Mouse (Mus musculus): ENCODE measurements around the gene Ooep. TPM values are rescaled to one million over a fixed set of nuclear protein-coding genes. Genes with fewer than 3 reads are reported as not detected.
A peak's percentile ranks its signal among the peaks of the same experiment; 100 is the strongest.

The Ooep gene
- polyA plus RNA-seq, 1 experiment from 2014 or later: 0.12 TPM

DNA sequence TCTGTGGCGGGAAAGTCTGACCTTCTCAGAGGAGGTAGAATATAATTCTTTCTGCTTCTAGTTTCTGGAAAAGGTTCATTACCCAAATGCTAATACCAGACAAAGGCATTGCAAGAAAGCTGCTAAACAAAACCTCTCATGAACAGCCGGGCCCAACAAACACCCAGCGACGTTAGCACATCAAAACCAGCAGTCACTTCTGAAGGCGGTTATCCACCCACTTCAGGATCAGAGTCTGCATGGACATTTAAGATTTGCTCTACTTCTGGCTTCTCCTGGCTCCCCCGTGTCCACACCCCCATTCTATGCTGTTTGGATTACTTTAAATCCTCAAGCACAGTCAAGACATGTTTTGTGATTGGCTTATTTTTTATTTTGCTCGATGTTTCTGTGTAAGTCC is 16.1 kb upstream of the Ooep start:
- no peak overlapping the region for H3K27ac ChIP-seq (ENCODE audit: low read depth, low read length)
- H3K27me3 ChIP-seq (replicated peaks; ENCODE audit: control insufficient read depth, insufficient read depth, low read length): peaks cover 66% of the 10 kb centered on the region
- H3K36me3 ChIP-seq (ENCODE audit: control insufficient read depth, insufficient read depth, low read length): no peaks in the 10 kb centered on the region
- no peaks in the 10 kb centered on the region for H3K9me3 ChIP-seq (ENCODE audit: control insufficient read depth, low read length)
- no peak for ATAC-seq (replicated peaks; ENCODE audit: low FRiP score)
- no peak overlapping the region for H3K9ac ChIP-seq (ENCODE audit: low read depth, low read length)
- H3K4me3 ChIP-seq (ENCODE audit: low read depth, low read length): no peak overlapping the region
- H3K4me1 ChIP-seq (replicated peaks; ENCODE audit: control insufficient read depth, insufficient read depth, low read length): peaks cover 7% of the 10 kb centered on the region; the same call in 1 of the 2 replicates
- H3K4me2 ChIP-seq: no peak overlapping the region
- DNase-seq (ENCODE audit: low spot score): no peak
- WGBS: 62% methylated on average over 7 of the region's 7 CpGs

- Histone ChIP-seq H3K4me2 (no peak overlapping the region), H3K4me1 (replicated peaks; ENCODE audit: control insufficient read depth, insufficient read depth, low read length) (peaks cover 7% of the 10 kb centered on the region; the same call in 1 of the 2 replicates), H3K36me3 (ENCODE audit: control insufficient read depth, insufficient read depth, low read length) (no peaks in the 10 kb centered on the region), H3K27ac (ENCODE audit: low read depth, low read length) (no peak overlapping the region), H3K9ac (ENCODE audit: low read depth, low read length) (no peak overlapping the region), H3K27me3 (replicated peaks; ENCODE audit: control insufficient read depth, insufficient read depth, low read length) (peaks cover 60% of the 10 kb centered on the region), H3K9me3 (ENCODE audit: control insufficient read depth, low read length) (no peaks in the 10 kb centered on the region), H3K4me3 (ENCODE audit: low read depth, low read length) (no peak overlapping the region)
- ATAC-seq (replicated peaks; ENCODE audit: low FRiP score): no peak
- 74% methylated on average over 10 of the region's 10 CpGs for WGBS
- no peak for DNase-seq (ENCODE audit: low spot score)
These were observed 15.2 kb upstream of the Ooep start for GRCm38 (mm10) chr9:78393741-78394140.

- Histone ChIP-seq H3K9me3 (ENCODE audit: control insufficient read depth, low read length) (no peaks in the 10 kb centered on the region), H3K27me3 (replicated peaks; ENCODE audit: control insufficient read depth, insufficient read depth, low read length) (peaks cover 32% of the 10 kb centered on the region), H3K27ac (ENCODE audit: low read depth, low read length) (no peak overlapping the region), H3K4me2 (no peak overlapping the region), H3K9ac (ENCODE audit: low read depth, low read length) (no peak overlapping the region), H3K36me3 (ENCODE audit: control insufficient read depth, insufficient read depth, low read length) (no peaks in the 10 kb centered on the region), H3K4me1 (replicated peaks; ENCODE audit: control insufficient read depth, insufficient read depth, low read length) (no peaks in the 10 kb centered on the region), H3K4me3 (ENCODE audit: low read depth, low read length) (no peak overlapping the region)
- ATAC-seq (replicated peaks; ENCODE audit: low FRiP score) (no peak), DNase-seq (ENCODE audit: low spot score) (no peak)
- WGBS: 45% methylated on average over 5 of the region's 5 CpGs
These were observed 11.5 kb upstream of the Ooep start for GRCm38 (mm10) chr9:78389981-78390380.

GRCm38 (mm10) chr9:78386947-78387346 is 8.4 kb upstream of the Ooep start:
- peaks cover 3% of the 10 kb centered on the region for H3K27me3 ChIP-seq (replicated peaks; ENCODE audit: control insufficient read depth, insufficient read depth, low read length)
- DNase-seq (ENCODE audit: low spot score) (no peak), ATAC-seq (replicated peaks; ENCODE audit: low FRiP score) (no peak)
- H3K4me2 ChIP-seq: no peak overlapping the region
- H3K4me1 ChIP-seq (replicated peaks; ENCODE audit: control insufficient read depth, insufficient read depth, low read length): no peaks in the 10 kb centered on the region
- no peak overlapping the region for H3K9ac ChIP-seq (ENCODE audit: low read depth, low read length)
- H3K9me3 ChIP-seq (ENCODE audit: control insufficient read depth, low read length): no peaks in the 10 kb centered on the region
- H3K4me3 ChIP-seq (ENCODE audit: low read depth, low read length): no peak overlapping the region
- H3K27ac ChIP-seq (ENCODE audit: low read depth, low read length): no peak overlapping the region
- H3K36me3 ChIP-seq (ENCODE audit: control insufficient read depth, insufficient read depth, low read length): no peaks in the 10 kb centered on the region
- 75% methylated on average over 7 of the region's 7 CpGs for WGBS

- 48% methylated on average over 3 of the region's 3 CpGs for WGBS
- H3K4me1 ChIP-seq (replicated peaks; ENCODE audit: control insufficient read depth, insufficient read depth, low read length): no peaks in the 10 kb centered on the region
- no peak overlapping the region for H3K9ac ChIP-seq (ENCODE audit: low read depth, low read length)
- DNase-seq (ENCODE audit: low spot score): no peak
- no peak overlapping the region for H3K4me2 ChIP-seq
- ATAC-seq (replicated peaks; ENCODE audit: low FRiP score): no peak
- no peaks in the 10 kb centered on the region for H3K36me3 ChIP-seq (ENCODE audit: control insufficient read depth, insufficient read depth, low read length)
- no peaks in the 10 kb centered on the region for H3K27me3 ChIP-seq (replicated peaks; ENCODE audit: control insufficient read depth, insufficient read depth, low read length)
- H3K27ac ChIP-seq (ENCODE audit: low read depth, low read length): no peak overlapping the region
- H3K9me3 ChIP-seq (ENCODE audit: control insufficient read depth, low read length): no peaks in the 10 kb centered on the region
- no peak overlapping the region for H3K4me3 ChIP-seq (ENCODE audit: low read depth, low read length)
These were observed 7.4 kb upstream of the Ooep start for GRCm38 (mm10) chr9:78385893-78386292.

- H3K9ac ChIP-seq (ENCODE audit: low read depth, low read length): no peak overlapping the region
- ATAC-seq (replicated peaks; ENCODE audit: low FRiP score): no peak
- peaks cover 20% of the 10 kb centered on the region for H3K27me3 ChIP-seq (replicated peaks; ENCODE audit: control insufficient read depth, insufficient read depth, low read length)
- no peak overlapping the region for H3K4me3 ChIP-seq (ENCODE audit: low read depth, low read length)
- no peaks in the 10 kb centered on the region for H3K36me3 ChIP-seq (ENCODE audit: control insufficient read depth, insufficient read depth, low read length)
- peak overlapping the region; percentile 62 for H3K4me2 ChIP-seq
- no peaks in the 10 kb centered on the region for H3K4me1 ChIP-seq (replicated peaks; ENCODE audit: control insufficient read depth, insufficient read depth, low read length)
- DNase-seq (ENCODE audit: low spot score): no peak
- 42% methylated on average over 8 of the region's 8 CpGs for WGBS
- no peaks in the 10 kb centered on the region for H3K9me3 ChIP-seq (ENCODE audit: control insufficient read depth, low read length)
- no peak overlapping the region for H3K27ac ChIP-seq (ENCODE audit: low read depth, low read length)
These were observed 979 bp downstream of the Ooep start for GRCm38 (mm10) chr9:78377546-78377945.

- DNase-seq (ENCODE audit: low spot score): no peak
- peaks cover 20% of the 10 kb centered on the region for H3K27me3 ChIP-seq (replicated peaks; ENCODE audit: control insufficient read depth, insufficient read depth, low read length)
- WGBS: 59% methylated on average over 4 of the region's 4 CpGs
- no peaks in the 10 kb centered on the region for H3K36me3 ChIP-seq (ENCODE audit: control insufficient read depth, insufficient read depth, low read length)
- no peak overlapping the region for H3K9ac ChIP-seq (ENCODE audit: low read depth, low read length)
- H3K4me2 ChIP-seq: no peak overlapping the region
- H3K9me3 ChIP-seq (ENCODE audit: control insufficient read depth, low read length): no peaks in the 10 kb centered on the region
- H3K27ac ChIP-seq (ENCODE audit: low read depth, low read length): no peak overlapping the region
- no peak overlapping the region for H3K4me3 ChIP-seq (ENCODE audit: low read depth, low read length)
- no peaks in the 10 kb centered on the region for H3K4me1 ChIP-seq (replicated peaks; ENCODE audit: control insufficient read depth, insufficient read depth, low read length)
- no peak for ATAC-seq (replicated peaks; ENCODE audit: low FRiP score)
These were observed 3.0 kb downstream of the Ooep start for GRCm38 (mm10) chr9:78375486-78375885.

DNA sequence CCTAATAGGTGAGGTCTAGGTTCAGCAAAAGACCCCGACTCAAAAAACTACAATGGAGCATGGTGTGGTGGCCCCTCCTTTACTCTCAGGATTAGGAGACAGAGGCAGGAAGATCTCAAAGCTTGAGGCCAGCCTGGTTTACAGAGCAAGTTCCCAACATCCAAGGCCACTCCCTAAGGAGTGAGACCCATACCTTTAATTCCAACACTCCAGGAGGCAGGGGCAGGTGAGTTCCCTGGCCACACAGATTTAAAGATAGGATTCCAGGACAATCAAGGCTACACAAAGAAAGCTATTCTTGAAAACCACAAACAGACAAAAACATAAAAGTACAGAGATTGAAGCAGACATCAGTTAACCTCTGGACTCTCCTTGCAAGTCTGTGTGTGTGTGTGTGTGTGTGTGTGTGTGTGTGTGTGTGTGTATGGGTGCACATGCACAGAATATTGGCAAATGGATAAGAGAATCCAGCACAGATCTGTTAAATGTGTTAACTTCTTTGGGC is 3.6 kb downstream of the Ooep start:
- Histone ChIP-seq H3K27me3 (replicated peaks; ENCODE audit: control insufficient read depth, insufficient read depth, low read length) (peaks cover 20% of the 10 kb centered on the region), H3K27ac (ENCODE audit: low read depth, low read length) (no peak overlapping the region), H3K4me3 (ENCODE audit: low read depth, low read length) (no peak overlapping the region), H3K4me1 (replicated peaks; ENCODE audit: control insufficient read depth, insufficient read depth, low read length) (no peaks in the 10 kb centered on the region), H3K4me2 (no peak overlapping the region), H3K36me3 (ENCODE audit: control insufficient read depth, insufficient read depth, low read length) (no peaks in the 10 kb centered on the region), H3K9me3 (ENCODE audit: control insufficient read depth, low read length) (no peaks in the 10 kb centered on the region), H3K9ac (ENCODE audit: low read depth, low read length) (no peak overlapping the region)
- ATAC-seq (replicated peaks; ENCODE audit: low FRiP score): no peak
- WGBS: 74% methylated on average over 1 of the region's 1 CpGs
- no peak for DNase-seq (ENCODE audit: low spot score)

DNA sequence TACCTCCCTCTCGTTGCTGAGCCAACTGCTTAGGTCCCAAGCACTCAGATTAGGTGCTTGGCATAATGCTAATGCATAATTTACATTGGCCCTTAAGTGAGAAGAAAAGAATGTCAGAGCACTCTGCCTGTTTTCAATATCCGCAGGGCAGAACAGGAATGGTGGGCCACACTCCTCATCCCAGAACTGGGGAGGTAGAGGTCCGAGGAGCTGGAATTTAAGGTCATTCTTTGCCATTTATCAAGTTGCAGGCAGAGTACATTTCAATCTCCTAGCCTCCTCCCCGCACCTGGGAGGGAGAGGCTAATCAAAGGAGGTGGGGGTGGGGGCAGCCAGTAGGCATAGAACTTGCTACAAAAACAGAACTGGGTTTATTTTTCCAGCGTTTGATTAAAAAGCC is 4.1 kb downstream of the Ooep start:
- Histone ChIP-seq H3K4me3 (ENCODE audit: low read depth, low read length) (no peak overlapping the region), H3K9ac (ENCODE audit: low read depth, low read length) (no peak overlapping the region), H3K9me3 (ENCODE audit: control insufficient read depth, low read length) (no peaks in the 10 kb centered on the region), H3K4me1 (replicated peaks; ENCODE audit: control insufficient read depth, insufficient read depth, low read length) (no peaks in the 10 kb centered on the region), H3K27ac (ENCODE audit: low read depth, low read length) (no peak overlapping the region), H3K4me2 (no peak overlapping the region), H3K36me3 (ENCODE audit: control insufficient read depth, insufficient read depth, low read length) (no peaks in the 10 kb centered on the region), H3K27me3 (replicated peaks; ENCODE audit: control insufficient read depth, insufficient read depth, low read length) (peaks cover 18% of the 10 kb centered on the region)
- ATAC-seq (replicated peaks; ENCODE audit: low FRiP score) (no peak), DNase-seq (ENCODE audit: low spot score) (no peak)
- 40% methylated on average over 5 of the region's 5 CpGs for WGBS

Measured in liver, embryonic 11.5 days (tissue).